Mouse (Mus musculus) neural tube, embryonic 12.5 days (tissue): ENCODE results near the gene Gm17622. TPM values are rescaled to one million over a fixed set of nuclear protein-coding genes. Genes with fewer than 3 reads are reported as not detected.

Source experiments
- ATAC-seq: fragments of 200-750 bp; cut with Nextera tagmentation; 2 replicates; pipeline ENCODE4 v1.8.0; 2017; ENCODE audit warnings: low read depth, mild to moderate bottlenecking, moderate TSS enrichment, moderate library complexity; ENCODE audit not compliant: low FRiP score
- H3K27ac ChIP-seq: fragments of 300-500 bp; sonication (generic); 2 replicates; pipeline ENCODE4 v1.5.1; 2016
- H3K27me3 ChIP-seq: fragments of 300-500 bp; sonication (generic); replicated peaks from 2 replicates; pipeline ENCODE4 v1.6.1; 2016; ENCODE audit warnings: mild to moderate bottlenecking
- H3K36me3 ChIP-seq: fragments of 300-500 bp; sonication (generic); 2 replicates; pipeline ENCODE4 v1.6.1; 2016; ENCODE audit warnings: mild to moderate bottlenecking
- H3K4me1 ChIP-seq: fragments of 300-500 bp; sonication (generic); 2 replicates; pipeline ENCODE4 v1.6.1; 2016
- H3K4me2 ChIP-seq: fragments of 300-500 bp; sonication (generic); replicated peaks from 2 replicates; pipeline ENCODE4 v1.6.1; 2016; ENCODE audit warnings: mild to moderate bottlenecking
- H3K4me3 ChIP-seq: fragments of 300-500 bp; sonication (generic); 2 replicates; pipeline ENCODE4 v1.5.1; 2016
- H3K9ac ChIP-seq: fragments of 300-500 bp; sonication (generic); 2 replicates; pipeline ENCODE4 v1.6.1; 2016; ENCODE audit warnings: mild to moderate bottlenecking
- H3K9me3 ChIP-seq: fragments of 300-500 bp; sonication (generic); 2 replicates; pipeline ENCODE4 v1.6.1; 2016; ENCODE audit warnings: mild to moderate bottlenecking
- WGBS: fragments of 180-500 bp; shearing (Covaris S2); methylation state at CpG from one replicate; pipeline ENCODE4 v1.1.7; 2016; 5-methylcytosine and 5-hydroxymethylcytosine counted together
- polyA plus RNA-seq: library from polyadenylated mRNA; unstranded; fragments of >200 nt; fragmentation: Nextera tagmentation; extraction: Ambion mirVana; gene quantifications from 2 replicates; pipeline ENCODE4 v1.2.1, GENCODE M21; 2016

The Gm17622 gene
- polyA plus RNA-seq, 1 experiment from 2014 or later, result not detected

- 86% methylated on average over 6 of the region's 6 CpGs for WGBS
- Histone ChIP-seq H3K27ac (no peak overlapping the region), H3K4me2 (no peak overlapping the region), H3K36me3 (no peaks in the 10 kb centered on the region), H3K9me3 (no peaks in the 10 kb centered on the region), H3K9ac (no peak overlapping the region), H3K4me3 (no peak overlapping the region), H3K27me3 (no peaks in the 10 kb centered on the region), H3K4me1 (no peaks in the 10 kb centered on the region)
- ATAC-seq, result no peak
Observed at GRCm38 (mm10) chr13:96470556-96470955, 20.0 kb upstream of the Gm17622 start.

DNA sequence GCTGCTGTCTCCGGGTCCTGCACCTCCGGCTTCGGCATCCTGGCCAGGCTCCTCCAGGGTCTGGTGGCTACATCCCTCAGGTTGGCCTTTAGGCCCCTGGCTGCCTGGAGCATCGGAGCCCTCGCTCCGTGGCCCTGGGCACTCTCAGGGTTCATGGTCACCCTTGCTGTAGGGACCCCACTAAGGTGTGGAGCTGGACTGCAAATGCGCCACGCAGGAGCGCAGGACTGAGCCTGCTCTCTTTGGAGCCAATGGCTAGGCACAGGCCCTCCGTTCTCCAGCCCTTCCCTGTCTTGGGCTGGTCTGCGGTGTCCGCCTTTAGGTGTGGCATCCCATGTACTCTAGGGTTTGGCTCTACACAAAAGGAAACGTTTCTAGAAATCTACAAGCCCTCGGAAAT lies 19.6 kb upstream of the Gm17622 start, which contains the start of gene Ankdd1b:
Ankdd1b (minus strand) TSS at position 242 of the 400 bp plus-strand sequence.
- Histone ChIP-seq H3K9ac (no peak within 1 kb of the TSS), H3K4me3 (no peak within 1 kb of the TSS), H3K27me3 (no peaks in the 10 kb centered on the region), H3K4me2 (no peak within 1 kb of the TSS), H3K4me1 (no peaks in the 10 kb centered on the region), H3K9me3 (no peaks in the 10 kb centered on the region), H3K36me3 (no peaks in the 10 kb centered on the region), H3K27ac (no peak within 1 kb of the TSS)
- 92% methylated on average over 14 of the region's 14 CpGs for WGBS
- no peak for ATAC-seq

DNA sequence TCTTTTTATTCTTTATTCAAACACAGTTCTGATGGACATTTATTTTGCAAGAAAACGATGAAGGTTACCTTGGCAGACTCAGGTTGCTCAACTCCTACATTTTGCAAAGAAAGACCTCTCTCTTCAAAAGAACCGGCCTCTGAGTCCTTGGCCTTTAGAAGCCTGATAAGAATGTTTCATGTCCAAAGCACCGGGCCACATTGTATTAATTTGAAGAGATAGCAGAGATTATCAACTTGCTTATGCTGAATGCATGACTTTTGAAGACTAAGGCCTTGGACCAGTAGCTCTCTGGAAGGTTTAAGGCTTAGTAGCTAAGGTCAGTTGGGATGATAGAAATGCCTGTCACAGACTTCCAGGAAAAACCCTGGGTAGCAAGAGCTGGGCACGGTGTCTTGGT lies 13.3 kb upstream of the Gm17622 start:
- H3K9ac ChIP-seq, result no peak overlapping the region
- no peaks in the 10 kb centered on the region for H3K4me1 ChIP-seq
- no peak overlapping the region for H3K27ac ChIP-seq
- no peaks in the 10 kb centered on the region for H3K36me3 ChIP-seq
- H3K9me3 ChIP-seq, result no peaks in the 10 kb centered on the region
- H3K4me2 ChIP-seq, result no peak overlapping the region
- no peak overlapping the region for H3K4me3 ChIP-seq
- 95% methylated on average over 4 of the region's 4 CpGs for WGBS
- H3K27me3 ChIP-seq, result no peaks in the 10 kb centered on the region
- no peak for ATAC-seq

- Histone ChIP-seq H3K9ac (no peak overlapping the region), H3K4me2 (no peak overlapping the region), H3K4me3 (no peak overlapping the region), H3K36me3 (no peaks in the 10 kb centered on the region), H3K27ac (no peak overlapping the region), H3K9me3 (no peaks in the 10 kb centered on the region), H3K4me1 (no peaks in the 10 kb centered on the region), H3K27me3 (no peaks in the 10 kb centered on the region)
- WGBS, result 94% methylated on average over 1 of the region's 1 CpGs
- no peak for ATAC-seq
Observed at GRCm38 (mm10) chr13:96478991-96479390, 11.5 kb upstream of the Gm17622 start.

DNA sequence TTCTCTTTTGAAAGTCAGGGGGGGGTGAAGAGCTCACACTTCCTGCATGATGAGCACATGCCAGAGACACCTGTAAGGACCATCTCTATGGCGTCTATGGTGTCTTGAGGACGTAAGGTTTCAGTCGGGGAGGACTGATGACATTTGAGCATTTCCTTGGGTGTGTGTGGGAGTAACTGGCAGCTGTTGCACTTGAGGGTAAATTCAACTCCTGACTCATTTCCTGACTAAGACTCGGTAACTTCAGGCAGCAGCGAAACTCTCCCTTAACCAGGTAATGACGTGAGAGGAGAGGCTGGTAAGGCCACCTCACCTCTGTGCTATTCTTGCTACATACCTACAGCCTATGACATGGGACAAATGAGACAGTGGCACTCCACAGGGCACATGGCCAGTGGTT lies 3.3 kb upstream of the Gm17622 start:
- no peak overlapping the region for H3K9ac ChIP-seq
- H3K27me3 ChIP-seq, result no peaks in the 10 kb centered on the region
- no peaks in the 10 kb centered on the region for H3K4me1 ChIP-seq
- WGBS, result 97% methylated on average over 6 of the region's 6 CpGs
- ATAC-seq, result no peak
- no peak overlapping the region for H3K4me2 ChIP-seq
- H3K36me3 ChIP-seq, result peaks cover 13% of the 10 kb centered on the region; the same call in 1 of the 2 replicates
- H3K4me3 ChIP-seq, result no peak overlapping the region
- no peaks in the 10 kb centered on the region for H3K9me3 ChIP-seq
- no peak overlapping the region for H3K27ac ChIP-seq

DNA sequence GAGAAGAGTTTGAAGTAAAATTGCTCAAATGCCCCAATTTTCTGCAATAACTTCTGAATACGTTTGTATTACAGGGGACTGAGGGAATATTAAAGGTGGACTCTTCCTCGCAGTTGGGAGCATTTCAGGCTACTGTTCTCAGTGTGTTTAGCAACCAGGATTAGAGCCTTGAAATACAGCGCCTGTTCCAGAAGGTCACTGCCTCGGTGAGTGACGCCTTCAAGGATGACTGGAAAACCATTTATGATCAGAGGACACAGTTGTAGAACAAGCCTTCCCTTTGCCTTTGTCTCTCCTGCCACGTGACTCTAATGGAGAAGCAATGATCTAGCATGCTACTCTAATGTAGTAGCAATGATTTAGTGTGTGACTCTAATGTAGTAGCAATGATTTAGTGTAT lies 2.6 kb upstream of the Gm17622 start:
- Histone ChIP-seq H3K27me3 (no peaks in the 10 kb centered on the region), H3K9ac (no peak overlapping the region), H3K4me2 (no peak overlapping the region), H3K4me3 (no peak overlapping the region), H3K9me3 (no peaks in the 10 kb centered on the region), H3K27ac (no peak overlapping the region), H3K4me1 (no peaks in the 10 kb centered on the region), H3K36me3 (peaks cover 13% of the 10 kb centered on the region; the same call in 1 of the 2 replicates)
- WGBS, result 90% methylated on average over 6 of the region's 6 CpGs
- ATAC-seq, result no peak

DNA sequence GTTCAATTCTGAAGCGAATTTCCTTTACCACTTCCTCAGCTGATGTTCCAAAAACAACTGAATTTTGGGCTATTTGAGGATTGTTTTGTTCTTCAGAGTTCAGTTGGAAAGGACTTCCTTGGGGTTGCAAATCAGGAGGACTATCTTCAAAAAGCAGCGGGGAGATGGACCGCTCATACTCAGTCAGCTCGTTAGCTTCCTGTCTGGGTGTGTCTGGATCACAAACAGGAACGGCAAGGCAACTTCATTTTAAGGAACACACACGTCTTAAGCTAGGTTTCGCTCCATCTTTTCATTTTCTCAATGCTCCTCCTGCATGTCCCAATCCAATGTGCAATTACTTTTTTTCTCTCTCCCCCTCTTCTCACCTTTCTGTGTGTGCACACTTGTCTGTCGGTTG lies 6.1 kb downstream of the Gm17622 start:
- ATAC-seq, result no peak
- Histone ChIP-seq H3K4me2 (no peak overlapping the region), H3K4me3 (no peak overlapping the region), H3K27ac (no peak overlapping the region), H3K36me3 (no peaks in the 10 kb centered on the region), H3K9ac (no peak overlapping the region), H3K9me3 (no peaks in the 10 kb centered on the region), H3K27me3 (no peaks in the 10 kb centered on the region), H3K4me1 (no peaks in the 10 kb centered on the region)
- WGBS, result 91% methylated on average over 8 of the region's 8 CpGs

DNA sequence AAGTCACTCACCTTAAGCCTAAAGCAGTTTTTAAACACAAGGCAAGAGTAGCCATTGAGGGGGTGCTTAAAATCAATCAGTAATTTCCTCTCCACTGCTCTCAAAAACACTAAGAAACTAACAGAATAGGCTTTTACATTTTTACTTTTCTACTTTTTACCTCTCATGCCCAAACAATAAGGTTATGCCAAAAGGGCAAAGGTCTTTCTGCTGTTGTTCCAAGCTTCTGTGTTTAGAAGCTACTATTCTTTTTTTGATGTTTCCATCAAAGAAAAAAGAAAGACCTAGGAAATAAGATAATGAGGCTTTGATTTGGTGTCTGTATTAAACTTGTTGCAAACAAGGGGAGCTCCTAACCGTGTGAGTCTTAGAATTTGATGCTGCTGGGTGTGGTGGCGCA lies 9.4 kb downstream of the Gm17622 start:
- Histone ChIP-seq H3K9me3 (no peaks in the 10 kb centered on the region), H3K4me2 (no peak overlapping the region), H3K27me3 (no peaks in the 10 kb centered on the region), H3K27ac (no peak overlapping the region), H3K36me3 (no peaks in the 10 kb centered on the region), H3K4me1 (no peaks in the 10 kb centered on the region), H3K4me3 (no peak overlapping the region), H3K9ac (no peak overlapping the region)
- WGBS, result 79% methylated on average over 2 of the region's 2 CpGs
- no peak for ATAC-seq

DNA sequence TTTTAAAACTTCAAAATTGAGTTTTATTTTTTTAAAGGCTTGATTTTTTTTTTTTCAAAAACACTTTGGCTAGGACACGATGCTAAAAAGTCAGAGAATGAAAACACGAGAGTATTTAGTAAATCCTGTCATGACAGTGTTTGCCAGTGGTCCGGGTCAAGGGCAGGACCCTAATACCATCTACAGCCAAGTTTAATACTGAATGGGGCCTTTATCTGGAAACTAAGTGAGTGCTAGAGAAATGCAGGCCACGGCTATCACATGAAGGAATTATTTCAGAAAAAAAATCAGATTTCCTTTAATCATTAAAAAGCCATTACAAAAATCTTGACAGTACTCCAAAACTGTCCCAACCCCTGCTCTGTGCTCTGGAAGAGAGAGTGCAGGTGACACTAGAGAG lies 15.1 kb downstream of the Gm17622 start:
- H3K27me3 ChIP-seq, result no peaks in the 10 kb centered on the region
- H3K4me2 ChIP-seq, result no peak overlapping the region
- 84% methylated on average over 4 of the region's 4 CpGs for WGBS
- no peaks in the 10 kb centered on the region for H3K36me3 ChIP-seq
- H3K4me3 ChIP-seq, result no peak overlapping the region
- H3K4me1 ChIP-seq, result no peaks in the 10 kb centered on the region
- ATAC-seq, result no peak
- no peak overlapping the region for H3K9ac ChIP-seq
- no peaks in the 10 kb centered on the region for H3K9me3 ChIP-seq
- H3K27ac ChIP-seq, result no peak overlapping the region

- WGBS, result 69% methylated on average over 6 of the region's 6 CpGs
- no peak overlapping the region for H3K4me3 ChIP-seq
Observed at GRCm38 (mm10) chr13:96506313-96506712, 15.8 kb downstream of the Gm17622 start.

DNA sequence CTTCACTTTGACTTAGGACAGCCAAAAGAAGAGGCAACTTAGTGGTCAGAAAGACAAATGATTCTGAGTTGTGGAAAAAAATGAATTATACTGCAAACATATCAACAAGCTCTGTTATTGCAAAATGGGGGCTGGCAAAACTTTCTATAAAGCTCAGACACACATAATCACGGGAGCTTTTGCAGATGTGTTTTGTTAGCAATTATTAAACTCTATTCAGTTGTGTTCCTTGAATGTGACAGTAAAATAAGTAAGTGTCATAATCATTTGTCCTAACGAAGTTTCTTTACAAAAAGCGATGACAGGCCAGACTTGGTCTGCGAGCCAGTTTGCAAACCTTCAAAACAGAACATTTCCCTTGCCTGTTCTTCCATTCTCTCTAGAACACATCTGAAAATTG lies 17.0 kb downstream of the Gm17622 start:
- H3K4me1 ChIP-seq, result no peaks in the 10 kb centered on the region
- H3K27me3 ChIP-seq, result no peaks in the 10 kb centered on the region
- H3K9me3 ChIP-seq, result no peaks in the 10 kb centered on the region
- no peak overlapping the region for H3K4me3 ChIP-seq
- no peaks in the 10 kb centered on the region for H3K36me3 ChIP-seq
- 94% methylated on average over 4 of the region's 4 CpGs for WGBS
- ATAC-seq, result no peak
- H3K4me2 ChIP-seq, result no peak overlapping the region
- no peak overlapping the region for H3K9ac ChIP-seq
- no peak overlapping the region for H3K27ac ChIP-seq

More at GRCm38 (mm10) chr13:96506313-96506712, 15.8 kb downstream of the Gm17622 start:
- Histone ChIP-seq H3K9ac (no peak overlapping the region), H3K36me3 (no peaks in the 10 kb centered on the region), H3K9me3 (no peaks in the 10 kb centered on the region), H3K4me1 (no peaks in the 10 kb centered on the region), H3K27me3 (no peaks in the 10 kb centered on the region), H3K4me2 (no peak overlapping the region), H3K27ac (no peak overlapping the region)
- ATAC-seq, result no peak

GRCm38 (mm10) chr13:96510635-96511034 lies 20.1 kb downstream of the Gm17622 start:
- Histone ChIP-seq H3K36me3 (no peaks in the 10 kb centered on the region), H3K9ac (no peak overlapping the region), H3K27ac (no peak overlapping the region), H3K4me3 (no peak overlapping the region), H3K4me2 (no peak overlapping the region), H3K27me3 (no peaks in the 10 kb centered on the region), H3K4me1 (no peaks in the 10 kb centered on the region), H3K9me3 (no peaks in the 10 kb centered on the region)
- 87% methylated on average over 13 of the region's 13 CpGs for WGBS
- ATAC-seq, result no peak

GRCm38 (mm10) chr13:96511262-96511661 lies 20.7 kb downstream of the Gm17622 start:
- Histone ChIP-seq H3K36me3 (peaks cover 2% of the 10 kb centered on the region; the same call in 1 of the 2 replicates), H3K27me3 (no peaks in the 10 kb centered on the region), H3K27ac (no peak overlapping the region), H3K4me2 (no peak overlapping the region), H3K9me3 (no peaks in the 10 kb centered on the region), H3K4me1 (no peaks in the 10 kb centered on the region), H3K4me3 (no peak overlapping the region), H3K9ac (no peak overlapping the region)
- no peak for ATAC-seq
- WGBS, result 89% methylated on average over 1 of the region's 1 CpGs
